Comparison of ENCODE assay signal across 12 mouse cellular contexts in the genomic region with DNA sequence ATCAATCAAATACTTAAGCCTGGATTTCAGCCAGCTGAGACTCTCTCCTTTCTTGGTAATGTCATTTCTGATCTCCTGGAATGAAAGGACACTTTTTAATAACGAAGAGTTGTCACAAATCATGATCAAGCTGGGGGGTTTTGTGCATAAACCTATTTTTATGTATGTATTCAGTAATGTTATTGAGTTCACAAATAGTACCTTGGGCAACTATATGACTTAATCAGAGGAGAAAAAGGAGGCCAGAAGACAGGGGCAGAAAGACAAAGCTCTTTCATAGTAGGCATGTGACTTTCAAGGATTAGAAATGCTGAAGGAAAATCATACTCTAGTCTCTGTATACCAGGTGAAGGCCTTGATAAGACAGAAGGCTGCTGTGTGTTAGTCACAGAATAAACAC.
"Had no signal": no experiment of that assay in that cellular context is flagged by ENCODE, and none has a peak within 500 bp of the region (broad histone marks: within the 10 kb centered on the region; RNA-seq: fewer than 3 reads in every experiment).

No protein-coding gene starts in this region.

- DNase-seq: retina, postnatal 1 day; right cerebral cortex, adult 18-20 months; right cerebral cortex, postnatal 14 days; right cerebral cortex, postnatal 25 days; right cerebral cortex, postnatal 4 days; spleen, adult 18-20 months; thymus, adult 18-20 months; thymus, adult 2 months; thymus, postnatal 14 days; thymus, postnatal 25 days; thymus, postnatal 36 days; thymus, postnatal 4 days had no signal
